18 mouse cellular contexts compared by ENCODE assay signal in the genomic region with DNA sequence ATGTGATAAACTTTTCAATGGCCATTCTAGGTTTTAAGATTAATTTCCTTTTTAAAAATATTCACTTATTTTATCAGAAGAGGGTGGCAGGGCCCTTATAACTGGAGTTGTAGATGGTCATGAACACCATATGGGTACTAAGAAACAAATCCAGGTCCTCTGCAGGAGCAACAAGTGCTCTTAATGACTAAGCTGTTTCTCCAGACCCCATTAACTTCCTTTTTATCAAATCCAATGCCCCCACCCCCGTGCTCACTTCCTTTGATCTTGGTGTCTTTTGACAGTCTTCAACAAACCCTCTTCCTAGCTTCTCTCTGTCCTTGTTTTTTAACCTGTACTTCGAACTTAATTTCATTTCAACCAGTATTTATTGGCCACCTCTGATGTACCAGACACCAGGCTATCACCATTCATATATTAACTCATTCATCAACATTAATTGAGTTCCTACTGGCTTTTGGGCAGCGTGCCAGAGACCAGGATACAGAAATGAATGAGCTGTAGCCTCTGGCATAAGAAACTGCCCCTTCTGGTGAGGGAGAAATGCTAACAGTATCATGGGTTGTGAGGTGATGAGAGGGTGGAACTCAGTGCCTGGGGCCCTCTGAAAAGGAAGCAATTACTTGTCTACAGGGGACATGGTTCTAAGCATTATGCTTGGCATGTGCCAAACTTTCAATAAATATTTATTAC. TPM values are rescaled to one million over a fixed set of nuclear protein-coding genes. Genes with fewer than 3 reads are reported as not detected.
A peak's percentile ranks its signal among the peaks of the same experiment; 100 is the strongest.
DNase-seq lines count a peak whose midpoint lies in the region; ATAC-seq lines count a peak whose summit lies in the region.
"Had no signal": no experiment of that assay in that cellular context is flagged by ENCODE, and none has a peak within 500 bp of the region (broad histone marks: within the 10 kb centered on the region; RNA-seq: fewer than 3 reads in every experiment).

No protein-coding gene starts in this region.

- H3K27me3 ChIP-seq in forebrain, embryonic 14.5 days (replicated peaks; ENCODE audit: control insufficient read depth, insufficient read depth, low read length), result no peaks in the 10 kb centered on the region
- H3K27me3 ChIP-seq in forebrain, embryonic 15.5 days, result no peaks in the 10 kb centered on the region; the same call in 1 of the 2 replicates
- H3K27me3 ChIP-seq in midbrain, embryonic 16.5 days (ENCODE audit: control insufficient read depth, insufficient read depth, low read depth, low read length), result no peaks in the 10 kb centered on the region
- H3K27me3 ChIP-seq in midbrain, embryonic 10.5 days (ENCODE audit: low read depth, poor library complexity, severe bottlenecking), result no peaks in the 10 kb centered on the region
- H3K27me3 ChIP-seq in kidney, embryonic 14.5 days (ENCODE audit: control insufficient read depth, insufficient read depth, low read length), result no peaks in the 10 kb centered on the region
- H3K27me3 ChIP-seq: liver, embryonic 13.5 days had no signal

- DNase-seq in forebrain, embryonic 14.5 days (ENCODE audit: low spot score), result peak; percentile 71
- no peak for DNase-seq in midbrain, embryonic 10.5 days (ENCODE audit: low spot score)
- DNase-seq in Muller cell, postnatal 12 days (ENCODE audit: inconsistent ontology term), result peak; percentile 39
- no peak for DNase-seq in ovary, postnatal 10 days (ENCODE audit: low spot score)
- DNase-seq: cerebellum, adult 9-10 months; embryo, embryonic 11 days; kidney, adult 2 months; kidney, postnatal 4 days; liver, embryonic 13.5 days; right cerebral cortex, adult 18-20 months; thymus, postnatal 36 days had no signal

- H3K9me3 ChIP-seq in forebrain, embryonic 14.5 days (replicated peaks; ENCODE audit: control insufficient read depth, low read length), result no peaks in the 10 kb centered on the region
- no peaks in the 10 kb centered on the region for H3K9me3 ChIP-seq in forebrain, embryonic 15.5 days
- H3K9me3 ChIP-seq in midbrain, embryonic 16.5 days (replicated peaks; ENCODE audit: control insufficient read depth, low read length, poor library complexity, severe bottlenecking), result no peaks in the 10 kb centered on the region
- no peaks in the 10 kb centered on the region for H3K9me3 ChIP-seq in midbrain, embryonic 10.5 days (replicated peaks)
- H3K9me3 ChIP-seq in kidney, embryonic 14.5 days (ENCODE audit: control insufficient read depth, low read length), result no peaks in the 10 kb centered on the region
- H3K9me3 ChIP-seq: liver, embryonic 13.5 days had no signal

- no peaks in the 10 kb centered on the region for H3K36me3 ChIP-seq in forebrain, embryonic 14.5 days (ENCODE audit: control insufficient read depth, insufficient read depth, low read length)
- no peaks in the 10 kb centered on the region for H3K36me3 ChIP-seq in forebrain, embryonic 15.5 days
- no peaks in the 10 kb centered on the region for H3K36me3 ChIP-seq in midbrain, embryonic 16.5 days (ENCODE audit: control insufficient read depth, insufficient read depth, low read length)
- no peaks in the 10 kb centered on the region for H3K36me3 ChIP-seq in midbrain, embryonic 10.5 days
- H3K36me3 ChIP-seq in kidney, embryonic 14.5 days (ENCODE audit: control insufficient read depth, insufficient read depth, low read length), result no peaks in the 10 kb centered on the region
- H3K36me3 ChIP-seq: liver, embryonic 13.5 days had no signal

- ATAC-seq in forebrain, embryonic 14.5 days, result no peak
- ATAC-seq in forebrain, embryonic 15.5 days (replicated peaks), result no peak
- ATAC-seq in midbrain, embryonic 16.5 days, result 0 out of 2 replicates have a peak, but pooled peaks have one; percentile 42
- peak; percentile 40 for ATAC-seq in megakaryocyte, adult 5-6 weeks (ENCODE audit: poor library complexity, severe bottlenecking)
- ATAC-seq in kidney, embryonic 14.5 days (ENCODE audit: low FRiP score, low TSS enrichment), result no peak
- ATAC-seq: activated CD4-positive, CD25-positive, alpha-beta regulatory T cell, adult 4 months had no signal

- no peak overlapping the region for H3K4me3 ChIP-seq in forebrain, embryonic 14.5 days (ENCODE audit: low read depth, low read length)
- no peak overlapping the region for H3K4me3 ChIP-seq in forebrain, embryonic 15.5 days
- H3K4me3 ChIP-seq in midbrain, embryonic 16.5 days (ENCODE audit: low read depth, low read length), result no peak overlapping the region
- H3K4me3 ChIP-seq in midbrain, embryonic 10.5 days, result no peak overlapping the region
- no peak overlapping the region for H3K4me3 ChIP-seq in kidney, embryonic 14.5 days (ENCODE audit: low read length)
- H3K4me3 ChIP-seq: liver, embryonic 13.5 days had no signal

- no peaks in the 10 kb centered on the region for H3K4me1 ChIP-seq in forebrain, embryonic 14.5 days (ENCODE audit: control insufficient read depth, insufficient read depth, low read length)
- H3K4me1 ChIP-seq in forebrain, embryonic 15.5 days, result no peaks in the 10 kb centered on the region
- H3K4me1 ChIP-seq in midbrain, embryonic 16.5 days (ENCODE audit: control insufficient read depth, insufficient read depth, low read length), result no peaks in the 10 kb centered on the region
- H3K4me1 ChIP-seq in midbrain, embryonic 10.5 days, result no peaks in the 10 kb centered on the region
- H3K4me1 ChIP-seq in kidney, embryonic 14.5 days (ENCODE audit: control insufficient read depth, insufficient read depth, low read length), result no peaks in the 10 kb centered on the region

- no peak overlapping the region for H3K27ac ChIP-seq in forebrain, embryonic 14.5 days (ENCODE audit: low read depth, low read length)
- H3K27ac ChIP-seq in forebrain, embryonic 15.5 days (replicated peaks), result no peak overlapping the region
- H3K27ac ChIP-seq in midbrain, embryonic 16.5 days (ENCODE audit: low read length), result no peak overlapping the region
- no peak overlapping the region for H3K27ac ChIP-seq in midbrain, embryonic 10.5 days (replicated peaks)
- no peak overlapping the region for H3K27ac ChIP-seq in kidney, embryonic 14.5 days (ENCODE audit: low read depth, low read length)
- H3K27ac ChIP-seq: liver, embryonic 13.5 days had no signal

- H3K9ac ChIP-seq in forebrain, embryonic 14.5 days (ENCODE audit: low read length), result no peak overlapping the region
- no peak overlapping the region for H3K9ac ChIP-seq in forebrain, embryonic 15.5 days (replicated peaks)
- no peak overlapping the region for H3K9ac ChIP-seq in midbrain, embryonic 16.5 days (ENCODE audit: low read depth, low read length)
- H3K9ac ChIP-seq in kidney, embryonic 14.5 days (ENCODE audit: low read depth, low read length), result no peak overlapping the region
- H3K9ac ChIP-seq: liver, embryonic 13.5 days had no signal

- H3K4me2 ChIP-seq in forebrain, embryonic 14.5 days (ENCODE audit: low read length), result no peak overlapping the region
- no peak overlapping the region for H3K4me2 ChIP-seq in forebrain, embryonic 15.5 days (replicated peaks)
- H3K4me2 ChIP-seq in midbrain, embryonic 16.5 days (ENCODE audit: low read length), result no peak overlapping the region
- no peak overlapping the region for H3K4me2 ChIP-seq in kidney, embryonic 14.5 days (replicated peaks; ENCODE audit: low read depth, low read length)
- H3K4me2 ChIP-seq: liver, embryonic 13.5 days had no signal

- WGBS in forebrain, embryonic 14.5 days, result 21% methylated on average over 3 of the region's 3 CpGs
- 22% methylated on average over 3 of the region's 3 CpGs for WGBS in forebrain, embryonic 15.5 days
- WGBS in midbrain, embryonic 16.5 days, result 58% methylated on average over 3 of the region's 3 CpGs
- WGBS in midbrain, embryonic 10.5 days, result 66% methylated on average over 3 of the region's 3 CpGs
- 36% methylated on average over 3 of the region's 3 CpGs for WGBS in kidney, embryonic 14.5 days

RNA-seq across cellular contexts. Expression of a gene that starts 11.7 kb away (rescaled TPM):
- polyA plus RNA-seq in forebrain, embryonic 14.5 days (2014; fragmentation: Nextera tagmentation; extraction: Ambion mirVana), result 9.1 and 10.2 TPM in 2 replicates
- 9.8 and 10.5 TPM in 2 replicates for polyA plus RNA-seq in forebrain, embryonic 15.5 days (2015; fragmentation: Nextera tagmentation; extraction: Ambion mirVana)
- 5.7 and 6.5 TPM in 2 replicates for polyA plus RNA-seq in midbrain, embryonic 16.5 days (2015; fragmentation: Nextera tagmentation; extraction: Ambion mirVana)
- 17.8 and 18.2 TPM in 2 replicates for polyA plus RNA-seq in midbrain, embryonic 10.5 days (2016; fragmentation: Nextera tagmentation; extraction: Ambion mirVana)
- 38.8 and 40.8 TPM in 2 replicates for total RNA-seq in megakaryocyte, adult 5-6 weeks (2015)
- total RNA-seq in megakaryocyte, adult 5-6 weeks (2017), result 28.6 and 31.3 TPM in 2 replicates
- 20.9 and 21.0 TPM in 2 replicates for polyA plus RNA-seq in kidney, embryonic 14.5 days (2014; fragmentation: Nextera tagmentation; extraction: Ambion mirVana)

RNA-seq across cellular contexts. Expression of a gene that starts 54.1 kb away (rescaled TPM):
- 2.2 and 2.6 TPM in 2 replicates for polyA plus RNA-seq in forebrain, embryonic 14.5 days (2014; fragmentation: Nextera tagmentation; extraction: Ambion mirVana)
- 2.6 and 3.1 TPM in 2 replicates for polyA plus RNA-seq in forebrain, embryonic 15.5 days (2015; fragmentation: Nextera tagmentation; extraction: Ambion mirVana)
- polyA plus RNA-seq in midbrain, embryonic 16.5 days (2015; fragmentation: Nextera tagmentation; extraction: Ambion mirVana), result 2.4 and 2.6 TPM in 2 replicates
- polyA plus RNA-seq in midbrain, embryonic 10.5 days (2016; fragmentation: Nextera tagmentation; extraction: Ambion mirVana), result 1.5 and 2.3 TPM in 2 replicates
- 0.07 and 0.36 TPM in 2 replicates for total RNA-seq in megakaryocyte, adult 5-6 weeks (2015)
- total RNA-seq in megakaryocyte, adult 5-6 weeks (2017), result 0.18 TPM in 1 of 2 replicates, not detected in the other
- polyA plus RNA-seq in kidney, embryonic 14.5 days (2014; fragmentation: Nextera tagmentation; extraction: Ambion mirVana), result 4.4 and 5.1 TPM in 2 replicates
- total RNA-seq: hematopoietic stem cell, adult 5-6 weeks; megakaryocyte-erythroid progenitor cell, adult 5-6 weeks had no signal

Comparison
In these comparisons a context has a peak if more than half of its experiments do, and no peak if none do; other contexts are left out.
1. ATAC-seq: peak in midbrain, embryonic 16.5 days (single experiment) and megakaryocyte, adult 5-6 weeks (single experiment); none in forebrain, embryonic 14.5 days (single experiment), forebrain, embryonic 15.5 days (single experiment) and kidney, embryonic 14.5 days (single experiment).
2. DNase-seq: peak in forebrain, embryonic 14.5 days (single experiment) and Muller cell, postnatal 12 days (single experiment); none in midbrain, embryonic 10.5 days (single experiment) and ovary, postnatal 10 days (single experiment).